Mouse (Mus musculus) 416B (cell line): ENCODE results near the gene Tnni2.

Experiments
- DNase-seq: peaks from one replicate; pipeline ENCODE4 v3.0.0; 2011; ENCODE audit warnings: low read depth

Tnni2 gene

GRCm38 (mm10) chr7:142483136-142483535 is 41.5 kb downstream of the Tnni2 start:
- DNase-seq, result no peak

- no peak for DNase-seq
Observed at GRCm38 (mm10) chr7:142484780-142485179, 43.2 kb downstream of the Tnni2 start.

- DNase-seq, result no peak
Observed at GRCm38 (mm10) chr7:142486751-142487162, 45.1 kb downstream of the Tnni2 start.

- DNase-seq, result peak; percentile 24
Observed at GRCm38 (mm10) chr7:142487341-142487859, 45.8 kb downstream of the Tnni2 start.

- no peak for DNase-seq
Observed at GRCm38 (mm10) chr7:142488053-142488452, 46.4 kb downstream of the Tnni2 start.

GRCm38 (mm10) chr7:142493535-142493934 is 51.9 kb downstream of the Tnni2 start:
- no peak for DNase-seq
